Mouse (Mus musculus) MEL (cell line): ENCODE data around the gene Nucb1. TPM values are rescaled to one million over a fixed set of nuclear protein-coding genes. Genes with fewer than 3 reads are reported as not detected.
"Not testable (repeated sequence)": the region's sequence is repeated elsewhere in the genome, so short reads cannot be mapped to it uniquely, and the experiment has no call there.

Experiments
- DNase-seq: peaks from one replicate; pipeline ENCODE4 v3.0.0; 2011; ENCODE audit warnings: low read depth, low spot score
- H3K27ac ChIP-seq: 2 replicates; pipeline ENCODE4 v1.5.1; 2012; ENCODE audit warnings: low read depth, mild to moderate bottlenecking, control low read depth, low read length, moderate library complexity; ENCODE audit not compliant: control insufficient read depth
- H3K27me3 ChIP-seq, 2 experiments: fragments of 150-350 bp in 1 of 2; sonication (generic) in 1 of 2; 2 replicates each; pipeline ENCODE4 v1.6.1; 2012; ENCODE audit warnings: low read length in 2 of 2, mild to moderate bottlenecking in 2 of 2, improper control_type of control experiment in 1 of 2, moderate library complexity in 1 of 2; ENCODE audit not compliant: insufficient read depth in 2 of 2, control insufficient read depth in 1 of 2
- H3K36me3 ChIP-seq, 2 experiments: 2 replicates each; pipeline ENCODE4 v1.6.1; 2012 to 2014; ENCODE audit warnings: low read length in 2 of 2, improper control_type of control experiment in 1 of 2, inconsistent platforms in 1 of 2, mild to moderate bottlenecking in 1 of 2; ENCODE audit not compliant: insufficient read depth in 2 of 2, control insufficient read depth in 1 of 2
- H3K4me1 ChIP-seq, 2 experiments: fragments of 150-350 bp in 1 of 2; sonication (generic) in 1 of 2; 2 replicates each; pipeline ENCODE4 v1.6.1; 2012; ENCODE audit warnings: low read length in 2 of 2, improper control_type of control experiment in 1 of 2, mild to moderate bottlenecking in 1 of 2; ENCODE audit not compliant: insufficient read depth in 2 of 2, control insufficient read depth in 1 of 2
- H3K4me3 ChIP-seq, 2 experiments: fragments of 150-350 bp in 1 of 2; sonication (generic) in 1 of 2; 2 replicates each; pipeline ENCODE4 v1.5.1; 2012; ENCODE audit warnings: low read depth in 2 of 2, low read length in 2 of 2, mild to moderate bottlenecking in 2 of 2, moderate library complexity in 2 of 2, control low read depth in 1 of 2, improper control_type of control experiment in 1 of 2; ENCODE audit not compliant: control insufficient read depth in 1 of 2, insufficient read depth in 1 of 2
- H3K79me2 ChIP-seq: 2 replicates; pipeline ENCODE4 v1.6.1; 2012; ENCODE audit warnings: mild to moderate bottlenecking, low read length, moderate library complexity; ENCODE audit not compliant: control insufficient read depth, poor library complexity, insufficient read depth
- H3K9ac ChIP-seq: 2 replicates; pipeline ENCODE4 v1.6.1; 2012; ENCODE audit warnings: low read depth, mild to moderate bottlenecking, control low read depth, low read length, moderate library complexity; ENCODE audit not compliant: control insufficient read depth, poor library complexity, severe bottlenecking
- H3K9me3 ChIP-seq: fragments of 150-350 bp; sonication (generic); replicated peaks from 2 replicates; pipeline ENCODE4 v1.6.1; 2012; ENCODE audit warnings: mild to moderate bottlenecking, low read length, improper control_type of control experiment, moderate library complexity; ENCODE audit not compliant: insufficient read depth
- BHLHE40 ChIP-seq: IDR thresholded peaks from 2 replicates; pipeline ENCODE4 v1.6.1; 2012; ENCODE audit warnings: low read depth, mild to moderate bottlenecking, inconsistent platforms, low read length, improper control_type of control experiment, borderline replicate concordance
- CHD1 ChIP-seq: IDR thresholded peaks from 2 replicates; pipeline ENCODE4 v1.6.1; 2012; ENCODE audit warnings: low read depth, mild to moderate bottlenecking, inconsistent platforms, low read length, improper control_type of control experiment
- CHD2 ChIP-seq: IDR thresholded peaks from 2 replicates; pipeline ENCODE4 v1.6.1; 2011; ENCODE audit warnings: low read length, improper control_type of control experiment
- CTCF ChIP-seq, 3 experiments: IDR thresholded peaks in 2 of 3; conservative IDR thresholded peaks in 1 of 3; 2 replicates each; pipeline ENCODE4 v1.5.1; 2011 to 2012; ENCODE audit warnings: low read length in 3 of 3, low read depth in 2 of 3, mild to moderate bottlenecking in 2 of 3, improper control_type of control experiment in 1 of 3, inconsistent platforms in 1 of 3, mixed read lengths in 1 of 3, moderate library complexity in 1 of 3; ENCODE audit not compliant: control insufficient read depth in 1 of 3, insufficient read depth in 1 of 3, poor library complexity in 1 of 3, severe bottlenecking in 1 of 3
- E2F4 ChIP-seq: IDR thresholded peaks from 2 replicates; pipeline ENCODE4 v1.6.1; 2011; ENCODE audit warnings: low read depth, low read length, improper control_type of control experiment, borderline replicate concordance
- GABPA ChIP-seq: IDR thresholded peaks from 2 replicates; pipeline ENCODE4 v1.6.1; 2012; ENCODE audit warnings: low read depth, mild to moderate bottlenecking, inconsistent platforms, low read length, improper control_type of control experiment, moderate library complexity
- GATA1 ChIP-seq: IDR thresholded peaks from 2 replicates; pipeline ENCODE4 v1.6.1; 2011; ENCODE audit warnings: low read depth, low read length, improper control_type of control experiment
- JUND ChIP-seq: IDR thresholded peaks from 2 replicates; pipeline ENCODE4 v1.6.1; 2011; ENCODE audit warnings: low read depth, mild to moderate bottlenecking, improper control_type of control experiment, low read length
- KAT2A ChIP-seq: conservative IDR thresholded peaks from 2 replicates; pipeline ENCODE4 v1.6.1; 2012; ENCODE audit warnings: low read depth, low read length, improper control_type of control experiment, inconsistent platforms
- MAFK ChIP-seq: IDR thresholded peaks from 2 replicates; pipeline ENCODE4 v1.6.1; 2011; ENCODE audit warnings: low read depth, mild to moderate bottlenecking, low read length, improper control_type of control experiment, borderline replicate concordance
- MAX ChIP-seq: IDR thresholded peaks from 2 replicates; pipeline ENCODE4 v1.6.1; 2011; ENCODE audit warnings: low read length, improper control_type of control experiment
- MAZ ChIP-seq: IDR thresholded peaks from 2 replicates; pipeline ENCODE4 v1.6.1; 2012; ENCODE audit warnings: low read depth, mild to moderate bottlenecking, inconsistent platforms, low read length, improper control_type of control experiment
- MEF2A ChIP-seq: IDR thresholded peaks from 2 replicates; pipeline ENCODE4 v1.6.1; 2014; ENCODE audit warnings: low read depth, mild to moderate bottlenecking, inconsistent platforms, low read length, improper control_type of control experiment; ENCODE audit not compliant: poor library complexity, insufficient replicate concordance, severe bottlenecking; ENCODE audit errors: extremely low read depth
- MYB ChIP-seq: IDR thresholded peaks from 2 replicates; pipeline ENCODE4 v1.6.1; 2011; ENCODE audit warnings: mild to moderate bottlenecking, low read depth, low read length, improper control_type of control experiment
- MYC ChIP-seq: IDR thresholded peaks from 2 replicates; pipeline ENCODE4 v1.6.1; 2011; ENCODE audit warnings: low read depth, mild to moderate bottlenecking, low read length, improper control_type of control experiment, moderate library complexity
- NELFE ChIP-seq: IDR thresholded peaks from 2 replicates; pipeline ENCODE4 v1.6.1; 2011; ENCODE audit warnings: low read depth, low read length, improper control_type of control experiment
- NRF1 ChIP-seq: IDR thresholded peaks from 2 replicates; pipeline ENCODE4 v1.6.1; 2014; ENCODE audit warnings: low read depth, mild to moderate bottlenecking, inconsistent platforms, low read length, improper control_type of control experiment, moderate library complexity; ENCODE audit not compliant: poor library complexity, insufficient read depth, severe bottlenecking
- POLR2A ChIP-seq, 2 experiments: IDR thresholded peaks; 2 replicates each; pipeline ENCODE4 v1.6.1; 2011 to 2012; ENCODE audit warnings: low read length in 2 of 2, mild to moderate bottlenecking in 2 of 2, control low read depth in 1 of 2, improper control_type of control experiment in 1 of 2, low read depth in 1 of 2, moderate library complexity in 1 of 2; ENCODE audit not compliant: control insufficient read depth in 1 of 2, insufficient read depth in 1 of 2, poor library complexity in 1 of 2
- POLR2AphosphoS2 ChIP-seq: IDR thresholded peaks from 2 replicates; pipeline ENCODE4 v1.6.1; 2011; ENCODE audit warnings: low read length, improper control_type of control experiment
- POLR2AphosphoS5 ChIP-seq: IDR thresholded peaks from 2 replicates; pipeline ENCODE4 v1.6.1; 2012; ENCODE audit warnings: low read depth, borderline replicate concordance, mild to moderate bottlenecking, inconsistent platforms, low read length, moderate library complexity, mixed read lengths
- RCOR1 ChIP-seq: IDR thresholded peaks from 2 replicates; pipeline ENCODE4 v1.6.1; 2012; ENCODE audit warnings: low read depth, mild to moderate bottlenecking, inconsistent platforms, low read length, improper control_type of control experiment
- SIN3A ChIP-seq: IDR thresholded peaks from 2 replicates; pipeline ENCODE4 v1.6.1; 2012; ENCODE audit warnings: low read length, improper control_type of control experiment, inconsistent platforms
- SMC3 ChIP-seq: IDR thresholded peaks from 2 replicates; pipeline ENCODE4 v1.6.1; 2011; ENCODE audit warnings: low read depth, low read length, improper control_type of control experiment
- TAL1 ChIP-seq: IDR thresholded peaks from 2 replicates; pipeline ENCODE4 v1.6.1; 2012; ENCODE audit warnings: mild to moderate bottlenecking, inconsistent platforms, low read length, moderate library complexity, mixed read lengths
- TBP ChIP-seq: IDR thresholded peaks from 2 replicates; pipeline ENCODE4 v1.8.0; 2011; ENCODE audit warnings: low read depth, low read length, improper control_type of control experiment
- TCF12 ChIP-seq: IDR thresholded peaks from 2 replicates; pipeline ENCODE4 v1.6.1; 2014; ENCODE audit warnings: low read depth, mild to moderate bottlenecking, inconsistent platforms, low read length, improper control_type of control experiment, moderate library complexity
- UBTF ChIP-seq: IDR thresholded peaks from 2 replicates; pipeline ENCODE4 v1.6.1; 2012; ENCODE audit warnings: low read depth, mild to moderate bottlenecking, inconsistent platforms, low read length, improper control_type of control experiment, moderate library complexity, borderline replicate concordance; ENCODE audit not compliant: insufficient read depth
- USF1 ChIP-seq: IDR thresholded peaks from 2 replicates; pipeline ENCODE4 v1.6.1; 2014; ENCODE audit warnings: low read depth, mild to moderate bottlenecking, inconsistent platforms, low read length, improper control_type of control experiment, moderate library complexity
- ZMIZ1 ChIP-seq: IDR thresholded peaks from 2 replicates; pipeline ENCODE4 v1.6.1; 2012; ENCODE audit warnings: low read depth, mild to moderate bottlenecking, inconsistent platforms, low read length, improper control_type of control experiment, moderate library complexity
- ZNF384 ChIP-seq: IDR thresholded peaks from 2 replicates; pipeline ENCODE4 v1.6.1; 2012; ENCODE audit warnings: low read depth, mild to moderate bottlenecking, inconsistent platforms, low read length, improper control_type of control experiment
- polyA plus RNA-seq, 2 experiments: library from polyadenylated mRNA; stranded (reverse) in 1 of 2; unstranded in 1 of 2; fragments of >175 nt in 1 of 2; fragments of >200 nt in 1 of 2; gene quantifications; 2 replicates each; pipeline versions ENCODE4 v1.2.1 to v1.2.4; 2012; ENCODE audit warnings: low replicate concordance in 2 of 2, low read depth in 1 of 2; ENCODE audit not compliant: insufficient read length in 2 of 2, insufficient read depth in 1 of 2, missing spikeins in 1 of 2
- total RNA-seq: library from RNA; depleted of rRNA; stranded (reverse); fragments of 300-350 nt; gene quantifications from 2 replicates; pipeline ENCODE4 v1.2.3, GENCODE M21; 2012

The Nucb1 gene
- total and polyA plus RNA-seq, 3 experiments: 92.3 to 343 (median 196) TPM

- Histone ChIP-seq H3K27ac (peak overlapping the region; percentile 95), H3K4me3 (peak overlapping the region; percentile 59 to 95; a peak in 3 of 4 replicates), H3K9ac (peak overlapping the region; percentile 63), H3K4me1 (peaks cover 0 to 23% of the 10 kb centered on the region in 2 experiments; a peak in 3 of 4 replicates), H3K36me3 (peaks cover 0 to 29% of the 10 kb centered on the region in 2 experiments; a peak in 2 of 4 replicates), H3K79me2 (peaks cover 27% of the 10 kb centered on the region)
- DNase-seq, H3K27me3 ChIP-seq, H3K9me3 ChIP-seq: not testable (repeated sequence)
- TF ChIP-seq TBP: peak; percentile 66
- peak; percentile 56; the same call in 1 of the 2 replicates for TF ChIP-seq ZNF384
- TF ChIP-seq, all 39 proteins: peak for 2; not testable (repeated sequence) for 37
Observed at GRCm38 (mm10) chr7:45527169-45527568, 17.0 kb upstream of the Nucb1 start.

DNA sequence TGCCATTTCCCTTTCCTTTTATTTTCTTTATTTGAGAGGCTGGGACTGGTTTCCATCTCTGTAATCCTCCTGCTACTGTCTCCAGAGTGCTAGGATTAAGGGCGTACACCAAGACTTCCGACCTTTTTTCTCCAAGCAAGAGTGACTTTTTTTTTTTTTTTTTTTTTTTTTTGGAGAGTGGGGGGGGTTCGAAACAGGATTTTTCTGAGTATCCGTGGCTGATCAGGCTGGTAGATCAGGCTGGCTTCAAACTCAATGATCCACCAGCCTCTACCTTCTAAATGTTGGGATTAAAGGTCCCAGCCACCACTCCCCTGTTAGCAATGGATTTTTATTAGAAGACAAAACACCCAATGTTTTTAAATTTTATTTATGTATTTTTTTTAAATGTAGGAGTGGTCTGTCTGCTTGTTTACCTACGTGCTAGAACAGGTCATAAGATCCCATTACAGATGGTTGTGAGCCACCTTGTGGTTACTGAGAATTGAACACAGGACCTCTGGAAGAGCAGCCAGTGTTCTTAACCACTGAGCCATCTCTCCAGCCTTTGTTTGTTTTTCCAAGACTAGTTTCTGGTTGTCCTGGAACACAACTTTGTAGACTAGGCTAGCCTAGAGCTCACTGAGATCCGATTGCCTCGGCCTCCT lies 16.4 kb upstream of the Nucb1 start:
- H3K27me3 ChIP-seq: peaks cover 0 to 3% of the 10 kb centered on the region in 2 experiments; a peak in 1 of 4 replicates
- peaks cover 0 to 23% of the 10 kb centered on the region in 2 experiments; a peak in 3 of 4 replicates for H3K4me1 ChIP-seq
- peak overlapping the region; percentile 63 for H3K9ac ChIP-seq
- peak overlapping the region; percentile 95 for H3K27ac ChIP-seq
- H3K4me3 ChIP-seq: peak overlapping the region; percentile 59 to 95
- H3K9me3 ChIP-seq: no peaks in the 10 kb centered on the region
- H3K79me2 ChIP-seq: peaks cover 27% of the 10 kb centered on the region
- H3K36me3 ChIP-seq: peaks cover 0 to 31% of the 10 kb centered on the region in 2 experiments; a peak in 2 of 4 replicates
- peak; percentile 66 for DNase-seq
- TF ChIP-seq CHD2: no peak
- TF ChIP-seq CHD1: no peak; the same call in 1 of the 2 replicates
- peak; percentile 54 for TF ChIP-seq NELFE
- no peak; the same call in none of the 2 replicates for TF ChIP-seq ZMIZ1
- TF ChIP-seq BHLHE40: peak; percentile 25
- TF ChIP-seq TCF12: no peak; the same call in 1 of the 2 replicates
- no peak; a peak in 1 of 4 replicates for TF ChIP-seq POLR2A (IDR thresholded peaks at IDR 0.05; ENCODE audit: control insufficient read depth in 1 of 2, insufficient read depth in 1 of 2, low read depth in 1 of 2, low read length in 2 of 2, poor library complexity in 1 of 2)
- TF ChIP-seq ZNF384: peak; percentile 88
- no peak for TF ChIP-seq KAT2A
- TF ChIP-seq E2F4: no peak
- no peak for TF ChIP-seq MYB
- TF ChIP-seq POLR2AphosphoS2: peak; percentile 56; the same call in 1 of the 2 replicates
- TF ChIP-seq MYC: no peak
- TF ChIP-seq GABPA: no peak
- TF ChIP-seq MAX: no peak
- TF ChIP-seq RCOR1: peak; percentile 11; the same call in 1 of the 2 replicates
- no peak for TF ChIP-seq USF1
- TF ChIP-seq TAL1: 0 out of 2 replicates have a peak, but pooled peaks have one; percentile 0
- TF ChIP-seq MAZ: peak; percentile 7; the same call in 1 of the 2 replicates
- TF ChIP-seq UBTF: no peak
- TF ChIP-seq GATA1: no peak
- TF ChIP-seq MEF2A: no peak
- TF ChIP-seq NRF1: no peak
- TF ChIP-seq SMC3: peak; percentile 46
- TF ChIP-seq CTCF (IDR thresholded peaks at IDR 0.05 in 2 of 3, conservative IDR thresholded peaks at IDR 0.05 in 1 of 3; ENCODE audit: control insufficient read depth in 1 of 3, insufficient read depth in 1 of 3, low read depth in 2 of 3, low read length in 3 of 3, poor library complexity in 1 of 3, severe bottlenecking in 1 of 3): peak in 1 of 3 experiments; percentile 49; a peak in 2 of 6 replicates
- TF ChIP-seq POLR2AphosphoS5: no peak
- no peak for TF ChIP-seq JUND
- no peak for TF ChIP-seq MAFK
- peak; percentile 10; the same call in 1 of the 2 replicates for TF ChIP-seq SIN3A
